Mouse (Mus musculus) cerebellum, adult 2 months (tissue): ENCODE measurements at regions not wholly inside any gene's neighbourhood (a gene's known extent, or its start where the extent isn't known, plus 50 kb on each side); places are given as distances from the start of the nearest gene placed in this dataset.

Experiments
- DNase-seq, 2 experiments: peaks; one replicate each; pipeline ENCODE4 v3.0.0; 2021
- H3K27ac ChIP-seq: fragments of 200-500 bp; 2 replicates; pipeline ENCODE4 v1.5.1; 2012; ENCODE audit warnings: low read length, control low read depth, inconsistent platforms; ENCODE audit not compliant: insufficient read depth
- H3K27me3 ChIP-seq: fragments of 200-500 bp; 2 replicates; pipeline ENCODE4 v1.6.1; 2012; ENCODE audit warnings: inconsistent platforms, mild to moderate bottlenecking, low read length, moderate library complexity; ENCODE audit not compliant: control insufficient read depth, insufficient read depth
- H3K4me1 ChIP-seq: fragments of 200-500 bp; 2 replicates; pipeline ENCODE4 v1.6.1; 2011; ENCODE audit warnings: low read length; ENCODE audit not compliant: control insufficient read depth, insufficient read depth
- H3K4me3 ChIP-seq: fragments of 200-500 bp; replicated peaks from 2 replicates; pipeline ENCODE3; 2011; ENCODE audit warnings: mild to moderate bottlenecking, low read depth, low read length, control low read depth; ENCODE audit not compliant: insufficient read depth
- CTCF ChIP-seq: fragments of 200-500 bp; IDR thresholded peaks from 2 replicates; pipeline ENCODE4 v1.5.1; 2011; ENCODE audit warnings: low read depth, mild to moderate bottlenecking, control low read depth, low read length, moderate library complexity, borderline replicate concordance; ENCODE audit not compliant: insufficient read depth
- POLR2A ChIP-seq: fragments of 200-500 bp; IDR thresholded peaks from 2 replicates; pipeline ENCODE4 v1.6.1; 2011; ENCODE audit warnings: low read length, control low read depth, borderline replicate concordance; ENCODE audit not compliant: insufficient read depth
- WGBS: fragments of 180-500 bp; shearing (Covaris S2); methylation state at CpG from one replicate; pipeline ENCODE4 v1.1.7; 2018; 5-methylcytosine and 5-hydroxymethylcytosine counted together

DNA sequence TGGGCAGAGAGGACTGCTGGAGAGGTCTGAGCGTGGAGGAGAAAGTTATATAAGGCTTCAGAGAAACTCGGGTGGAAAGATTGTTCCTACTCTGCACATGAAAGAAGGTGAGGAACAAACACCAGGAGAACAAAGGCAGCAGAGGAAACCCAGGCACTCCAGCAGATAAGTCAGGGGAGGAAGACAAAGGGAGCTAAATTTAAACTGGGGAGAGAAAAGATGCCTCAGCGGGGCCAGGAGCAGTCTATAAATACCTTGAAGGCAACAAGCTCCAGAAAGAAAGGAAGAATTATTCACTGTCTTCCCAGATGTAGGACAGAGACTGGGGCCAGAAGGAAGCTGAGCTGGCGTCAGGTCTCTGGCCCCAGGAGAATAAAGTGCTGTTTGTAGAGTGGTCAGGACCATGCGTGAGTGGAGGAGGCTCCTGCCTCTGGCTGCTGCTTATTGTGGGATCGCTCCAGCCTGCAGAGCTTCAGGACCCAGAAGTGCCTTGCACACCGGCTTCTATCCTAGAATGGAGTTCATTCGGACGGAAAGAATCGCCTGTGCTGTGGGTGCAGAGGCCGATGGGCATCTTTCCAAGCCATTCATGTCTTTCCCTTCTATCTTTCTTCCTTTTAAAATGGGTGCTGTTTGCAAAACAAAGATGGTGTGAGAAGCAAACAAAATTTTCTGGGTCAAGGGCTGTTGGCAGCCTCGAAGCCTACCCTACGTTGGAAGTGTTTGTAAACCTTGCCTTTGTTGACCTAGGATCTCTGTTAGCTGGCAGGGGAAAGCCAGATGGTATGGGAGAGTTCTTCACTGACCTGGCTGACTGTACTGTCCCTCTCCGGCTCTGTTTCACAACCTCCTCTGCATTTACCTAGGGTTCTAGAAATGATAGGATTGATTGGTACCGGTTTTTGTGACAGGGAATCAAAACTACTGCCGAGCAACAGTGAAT, 55.6 kb upstream of the Lrrc55 start:
- H3K4me1 ChIP-seq, result no peaks in the 10 kb centered on the region
- DNase-seq, result peak in 1 of 2 experiments; percentile 4
- 25% methylated on average over 16 of the region's 16 CpGs for WGBS
- no peak overlapping the region for H3K27ac ChIP-seq
- no peaks in the 10 kb centered on the region; the same call in 1 of the 2 replicates for H3K27me3 ChIP-seq
- no peak overlapping the region for H3K4me3 ChIP-seq
- no peak for TF ChIP-seq POLR2A
- TF ChIP-seq CTCF, result no peak

DNA sequence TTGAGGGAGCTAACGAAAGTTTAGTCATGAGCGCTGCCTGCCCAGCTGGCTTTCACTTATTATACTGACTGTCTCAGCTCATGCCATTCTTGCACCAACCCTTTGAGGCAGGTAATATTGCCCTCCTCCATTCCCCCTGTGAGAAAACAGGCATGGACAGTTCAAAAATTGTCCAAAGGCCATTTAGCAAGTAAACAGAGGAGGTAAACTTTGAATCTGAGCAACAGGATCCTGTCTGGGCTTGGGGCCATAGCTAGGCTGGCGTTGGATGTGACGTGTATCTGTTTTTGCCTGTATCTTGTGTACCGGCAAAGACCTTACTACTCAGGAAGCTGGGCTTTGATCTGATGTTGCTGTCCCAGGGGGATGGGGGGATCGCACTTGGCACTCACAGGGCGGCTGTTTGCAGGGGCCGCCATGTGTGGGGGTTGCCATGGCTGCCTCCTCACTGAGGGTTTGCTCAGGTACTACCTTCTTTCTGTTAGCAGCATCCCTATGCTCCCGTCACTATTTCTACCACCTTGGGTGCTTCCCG, 53.1 kb upstream of the Lrrc55 start:
- 73% methylated on average over 10 of the region's 10 CpGs for WGBS
- no peak for TF ChIP-seq CTCF
- no peak for TF ChIP-seq POLR2A

More for the DNA sequence above, 53.1 kb upstream of the Lrrc55 start:
- H3K27ac ChIP-seq, result no peak overlapping the region
- DNase-seq, result no peak
- no peak overlapping the region for H3K4me3 ChIP-seq
- H3K4me1 ChIP-seq, result no peaks in the 10 kb centered on the region
- H3K27me3 ChIP-seq, result no peaks in the 10 kb centered on the region; the same call in 1 of the 2 replicates
